Mouse (Mus musculus): ENCODE results near the gene Myo18b. TPM values are rescaled to one million over a fixed set of nuclear protein-coding genes. Genes with fewer than 3 reads are reported as not detected.

Myo18b gene
- total RNA-seq, 2 experiments from 2014 or later, result 309 to 349 TPM

- no peak for DNase-seq (ENCODE audit: low spot score)
Measured at GRCm38 (mm10) chr5:112679251-112679650, 216.9 kb downstream of the Myo18b start.

GRCm38 (mm10) chr5:112678153-112678552 lies 218.0 kb downstream of the Myo18b start:
- no peak for DNase-seq (ENCODE audit: low spot score)

- DNase-seq (ENCODE audit: low spot score), result no peak
Measured at GRCm38 (mm10) chr5:112674806-112675205, 221.4 kb downstream of the Myo18b start.

- DNase-seq (ENCODE audit: low spot score), result no peak
Measured at GRCm38 (mm10) chr5:112672457-112672856, 223.7 kb downstream of the Myo18b start.

- DNase-seq (ENCODE audit: low spot score), result no peak
Measured at GRCm38 (mm10) chr5:112671961-112672360, 224.2 kb downstream of the Myo18b start.

GRCm38 (mm10) chr5:112667153-112667552 lies 229.0 kb downstream of the Myo18b start:
- DNase-seq (ENCODE audit: low spot score), result no peak

GRCm38 (mm10) chr5:112665661-112666060 lies 230.5 kb downstream of the Myo18b start:
- no peak for DNase-seq (ENCODE audit: low spot score)

- DNase-seq (ENCODE audit: low spot score), result no peak
Measured at GRCm38 (mm10) chr5:112663701-112664100, 232.5 kb downstream of the Myo18b start.

GRCm38 (mm10) chr5:112660924-112661431 lies 235.2 kb downstream of the Myo18b start:
- no peak for DNase-seq (ENCODE audit: low spot score)

GRCm38 (mm10) chr5:112659295-112659694 lies 236.9 kb downstream of the Myo18b start:
- no peak for DNase-seq (ENCODE audit: low spot score)

- no peak for DNase-seq (ENCODE audit: low spot score)
Measured at GRCm38 (mm10) chr5:112656811-112657210, 239.4 kb downstream of the Myo18b start.

- no peak for DNase-seq (ENCODE audit: low spot score)
Measured at GRCm38 (mm10) chr5:112655986-112656541, 240.1 kb downstream of the Myo18b start.

- DNase-seq (ENCODE audit: low spot score), result no peak
Measured at GRCm38 (mm10) chr5:112655529-112655928, 240.6 kb downstream of the Myo18b start.

GRCm38 (mm10) chr5:112652036-112652435 lies 244.1 kb downstream of the Myo18b start:
- DNase-seq (ENCODE audit: low spot score), result no peak

- no peak for DNase-seq (ENCODE audit: low spot score)
Measured at GRCm38 (mm10) chr5:112649164-112649702, 246.9 kb downstream of the Myo18b start.

GRCm38 (mm10) chr5:112646871-112647270 lies 249.3 kb downstream of the Myo18b start:
- no peak for DNase-seq (ENCODE audit: low spot score)

GRCm38 (mm10) chr5:112645535-112645934 lies 250.6 kb downstream of the Myo18b start:
- DNase-seq (ENCODE audit: low spot score), result no peak

GRCm38 (mm10) chr5:112643533-112644272 lies 252.5 kb downstream of the Myo18b start:
- DNase-seq (ENCODE audit: low spot score), result no peak

GRCm38 (mm10) chr5:112642731-112643130 lies 253.4 kb downstream of the Myo18b start:
- no peak for DNase-seq (ENCODE audit: low spot score)

GRCm38 (mm10) chr5:112641770-112642169 lies 254.4 kb downstream of the Myo18b start:
- DNase-seq (ENCODE audit: low spot score), result no peak

GRCm38 (mm10) chr5:112641131-112641530 lies 255.0 kb downstream of the Myo18b start:
- DNase-seq (ENCODE audit: low spot score), result no peak

- no peak for DNase-seq (ENCODE audit: low spot score)
Measured at GRCm38 (mm10) chr5:112640651-112641050, 255.5 kb downstream of the Myo18b start.
